Mouse (Mus musculus): ENCODE data around the gene 6430571L13Rik.
"Not testable (repeated sequence)": the region's sequence is repeated elsewhere in the genome, so short reads cannot be mapped to it uniquely, and the experiment has no call there.

The 6430571L13Rik gene

GRCm38 (mm10) chr9:107340267-107340859, at the start of gene 6430571L13Rik:
Gene 6430571L13Rik, plus strand, starts transcription at chr9:107340602.
- DNase-seq (ENCODE audit: low spot score) = peak; percentile 93

- DNase-seq (ENCODE audit: low spot score) = peak; percentile 84
These were observed 49.5 kb upstream of the 6430571L13Rik start for GRCm38 (mm10) chr9:107290897-107291296.

GRCm38 (mm10) chr9:107294249-107294648, 46.2 kb upstream of the 6430571L13Rik start:
- DNase-seq (ENCODE audit: low spot score) = peak; percentile 73

GRCm38 (mm10) chr9:107295616-107296015, 44.8 kb upstream of the 6430571L13Rik start:
- no peak for DNase-seq (ENCODE audit: low spot score)

GRCm38 (mm10) chr9:107296016-107296040, 44.6 kb upstream of the 6430571L13Rik start, which contains the start of gene Cish:
Gene Cish, plus strand, starts transcription at chr9:107296026.
- no peak for DNase-seq (ENCODE audit: low spot score)

- no peak for DNase-seq (ENCODE audit: low spot score)
These were observed 44.4 kb upstream of the 6430571L13Rik start for GRCm38 (mm10) chr9:107296041-107296440.

- DNase-seq (ENCODE audit: low spot score) = peak; percentile 92
These were observed 43.9 kb upstream of the 6430571L13Rik start for GRCm38 (mm10) chr9:107296501-107296965.

GRCm38 (mm10) chr9:107297059-107297458, 43.3 kb upstream of the 6430571L13Rik start:
- no peak for DNase-seq (ENCODE audit: low spot score)

GRCm38 (mm10) chr9:107297658-107298057, 42.7 kb upstream of the 6430571L13Rik start:
- DNase-seq (ENCODE audit: low spot score) = no peak

- no peak for DNase-seq (ENCODE audit: low spot score)
These were observed 42.2 kb upstream of the 6430571L13Rik start for GRCm38 (mm10) chr9:107298059-107298780.

GRCm38 (mm10) chr9:107298876-107299275, 41.5 kb upstream of the 6430571L13Rik start:
- DNase-seq (ENCODE audit: low spot score) = no peak

GRCm38 (mm10) chr9:107299783-107300182, 40.6 kb upstream of the 6430571L13Rik start:
- DNase-seq (ENCODE audit: low spot score) = no peak

- DNase-seq (ENCODE audit: low spot score) = no peak
These were observed 40.0 kb upstream of the 6430571L13Rik start for GRCm38 (mm10) chr9:107300224-107300973.

GRCm38 (mm10) chr9:107301554-107302331, 38.7 kb upstream of the 6430571L13Rik start:
- DNase-seq (ENCODE audit: low spot score) = no peak

- DNase-seq (ENCODE audit: low spot score) = no peak
These were observed 37.8 kb upstream of the 6430571L13Rik start for GRCm38 (mm10) chr9:107302592-107302991.

GRCm38 (mm10) chr9:107303121-107303820, 37.1 kb upstream of the 6430571L13Rik start:
- no peak for DNase-seq (ENCODE audit: low spot score)

GRCm38 (mm10) chr9:107303900-107304299, 36.5 kb upstream of the 6430571L13Rik start:
- DNase-seq (ENCODE audit: low spot score) = no peak

- DNase-seq (ENCODE audit: low spot score) = no peak
These were observed 36.0 kb upstream of the 6430571L13Rik start for GRCm38 (mm10) chr9:107304383-107304782.

GRCm38 (mm10) chr9:107305012-107305411, 35.4 kb upstream of the 6430571L13Rik start:
- DNase-seq (ENCODE audit: low spot score) = no peak

- DNase-seq (ENCODE audit: low spot score) = no peak
These were observed 34.5 kb upstream of the 6430571L13Rik start for GRCm38 (mm10) chr9:107305601-107306542.

- not testable (repeated sequence) for DNase-seq (ENCODE audit: low spot score)
These were observed 33.7 kb upstream of the 6430571L13Rik start for GRCm38 (mm10) chr9:107306673-107307072.

Measured in layer of hippocampus, adult 11-12 months (tissue).